Mouse (Mus musculus): ENCODE data around the gene Snap91.

The Snap91 gene
- long read RNA-seq, experiment 1, partial matches to known transcripts, result 6 of 10 reads
- long read RNA-seq, experiment 1, other reads (novel, unspliced or antisense), result 1 of 10 reads
- long read RNA-seq, experiment 2, partial matches to known transcripts, result 11 of 21 reads
- long read RNA-seq, experiment 2, other reads (novel, unspliced or antisense), result 9 of 21 reads

- intact Hi-C loops (cut with DNase I), result loop anchor here (10.0 kb wide), 1 partner anchor 134 kb away; the partner anchor contains the start of gene Ripply2
These were observed at the start of gene Snap91 for GRCm38 (mm10) chr9:86880113-86880972. Snap91 (minus strand) TSS chr9:86880654.

GRCm38 (mm10) chr9:86926519-86926918 lies 46.1 kb upstream of the Snap91 start:
- intact Hi-C loops (cut with DNase I), result no loop called here

- intact Hi-C loops (cut with DNase I), result no loop called here
These were observed 45.2 kb upstream of the Snap91 start for GRCm38 (mm10) chr9:86925688-86926087.

- intact Hi-C loops (cut with DNase I), result no loop called here
These were observed 42.0 kb upstream of the Snap91 start for GRCm38 (mm10) chr9:86922430-86922829.

GRCm38 (mm10) chr9:86916543-86916942 lies 36.1 kb upstream of the Snap91 start:
- intact Hi-C loops (cut with DNase I), result no loop called here

- intact Hi-C loops (cut with DNase I), result loop anchor here (10.0 kb wide), 1 partner anchor 1275 kb away; no protein-coding TSS in a partner anchor
These were observed 19.2 kb upstream of the Snap91 start for GRCm38 (mm10) chr9:86899502-86900199.

- intact Hi-C loops (cut with DNase I), result loop anchor here (10.0 kb wide), 1 partner anchor 135 kb away; the partner anchor contains the start of gene Ripply2
These were observed 990 bp downstream of the Snap91 start for GRCm38 (mm10) chr9:86879216-86880112.

GRCm38 (mm10) chr9:86878716-86879115 lies 1.7 kb downstream of the Snap91 start:
- intact Hi-C loops (cut with DNase I), result no loop called here

GRCm38 (mm10) chr9:86873681-86874080 lies 6.8 kb downstream of the Snap91 start:
- intact Hi-C loops (cut with DNase I), result no loop called here

- intact Hi-C loops (cut with DNase I), result no loop called here
These were observed 10.7 kb downstream of the Snap91 start for GRCm38 (mm10) chr9:86869586-86870338.

GRCm38 (mm10) chr9:86858101-86858500 lies 22.4 kb downstream of the Snap91 start:
- intact Hi-C loops (cut with DNase I), result no loop called here

GRCm38 (mm10) chr9:86857626-86858025 lies 22.8 kb downstream of the Snap91 start:
- intact Hi-C loops (cut with DNase I), result no loop called here

- intact Hi-C loops (cut with DNase I), result no loop called here
These were observed 27.6 kb downstream of the Snap91 start for GRCm38 (mm10) chr9:86852861-86853260.

GRCm38 (mm10) chr9:86851689-86852088 lies 28.8 kb downstream of the Snap91 start:
- intact Hi-C loops (cut with DNase I), result no loop called here

- intact Hi-C loops (cut with DNase I), result no loop called here
These were observed 29.8 kb downstream of the Snap91 start for GRCm38 (mm10) chr9:86850452-86851207.

GRCm38 (mm10) chr9:86843747-86844353 lies 36.6 kb downstream of the Snap91 start:
- intact Hi-C loops (cut with DNase I), result no loop called here

- intact Hi-C loops (cut with DNase I), result no loop called here
These were observed 50.7 kb downstream of the Snap91 start for GRCm38 (mm10) chr9:86829792-86830191.

- intact Hi-C loops (cut with DNase I), result no loop called here
These were observed 51.4 kb downstream of the Snap91 start for GRCm38 (mm10) chr9:86829034-86829433.

- intact Hi-C loops (cut with DNase I), result no loop called here
These were observed 61.1 kb downstream of the Snap91 start for GRCm38 (mm10) chr9:86819366-86819765.

Data from adrenal gland (tissue).